Mouse (Mus musculus) heart, adult 18-20 months (tissue): Measurements from ENCODE around the gene Naa20. TPM values are rescaled to one million over a fixed set of nuclear protein-coding genes. Genes with fewer than 3 reads are reported as not detected.
A peak's percentile ranks its signal among the peaks of the same experiment; 100 is the strongest.
"Not testable (repeated sequence)": the region's sequence is repeated elsewhere in the genome, so short reads cannot be mapped to it uniquely, and the experiment has no call there.

Experiments
- DNase-seq, 2 experiments: peaks; one replicate each; pipeline ENCODE4 v3.0.0; 2021 to 2022; ENCODE audit warnings: mixed read lengths in 1 of 2
- total RNA-seq, 2 experiments: library from RNA; stranded (reverse); gene quantifications; 2 replicates each; pipeline ENCODE4 v1.2.3; 2021

Gene Naa20
- total RNA-seq, 2 experiments from 2014 or later: 82.5 to 82.7 TPM

GRCm38 (mm10) chr2:145884036-145884912 is 17.6 kb upstream of the Naa20 start:
- DNase-seq: peak; percentile 36 to 54

GRCm38 (mm10) chr2:145884913-145885785 is 16.8 kb upstream of the Naa20 start:
- DNase-seq: peak; percentile 74 to 86

- peak; percentile 86 to 90 for DNase-seq
Observed at GRCm38 (mm10) chr2:145887937-145888765, 13.7 kb upstream of the Naa20 start.

GRCm38 (mm10) chr2:145888766-145889480 is 13.0 kb upstream of the Naa20 start:
- DNase-seq: no peak

GRCm38 (mm10) chr2:145890571-145890970 is 11.3 kb upstream of the Naa20 start:
- DNase-seq: no peak

- no peak for DNase-seq
Observed at GRCm38 (mm10) chr2:145893756-145894155, 8.1 kb upstream of the Naa20 start.

- DNase-seq: no peak
Observed at GRCm38 (mm10) chr2:145898106-145898505, 3.8 kb upstream of the Naa20 start.

GRCm38 (mm10) chr2:145900318-145900717 is 1.6 kb upstream of the Naa20 start:
- DNase-seq: not testable (repeated sequence)

GRCm38 (mm10) chr2:145903061-145903901 is 1.4 kb downstream of the Naa20 start:
- DNase-seq: peak; percentile 92 to 94

- DNase-seq: no peak
Observed at GRCm38 (mm10) chr2:145903983-145904616, 2.2 kb downstream of the Naa20 start.

- DNase-seq: no peak
Observed at GRCm38 (mm10) chr2:145905156-145905555, 3.3 kb downstream of the Naa20 start.

GRCm38 (mm10) chr2:145905884-145906283 is 4.0 kb downstream of the Naa20 start:
- DNase-seq: not testable (repeated sequence)

GRCm38 (mm10) chr2:145920941-145921650 is 19.2 kb downstream of the Naa20 start:
- no peak for DNase-seq

GRCm38 (mm10) chr2:145934339-145935231 is 32.7 kb downstream of the Naa20 start, which contains the start of the genes Cfap61 and Crnkl1:
Cfap61 (plus strand) TSS chr2:145934784.
Crnkl1 (minus strand) TSS chr2:145935014.
- DNase-seq: peak; percentile 96 to 97

- peak; percentile 58 to 69 for DNase-seq
Observed at GRCm38 (mm10) chr2:145936975-145937374, 35.1 kb downstream of the Naa20 start.

GRCm38 (mm10) chr2:145941403-145941802 is 39.5 kb downstream of the Naa20 start:
- DNase-seq: no peak

- DNase-seq: no peak
Observed at GRCm38 (mm10) chr2:145944286-145944685, 42.4 kb downstream of the Naa20 start.
